Comparison of ENCODE assay signal across 23 mouse cellular contexts in the genomic region with DNA sequence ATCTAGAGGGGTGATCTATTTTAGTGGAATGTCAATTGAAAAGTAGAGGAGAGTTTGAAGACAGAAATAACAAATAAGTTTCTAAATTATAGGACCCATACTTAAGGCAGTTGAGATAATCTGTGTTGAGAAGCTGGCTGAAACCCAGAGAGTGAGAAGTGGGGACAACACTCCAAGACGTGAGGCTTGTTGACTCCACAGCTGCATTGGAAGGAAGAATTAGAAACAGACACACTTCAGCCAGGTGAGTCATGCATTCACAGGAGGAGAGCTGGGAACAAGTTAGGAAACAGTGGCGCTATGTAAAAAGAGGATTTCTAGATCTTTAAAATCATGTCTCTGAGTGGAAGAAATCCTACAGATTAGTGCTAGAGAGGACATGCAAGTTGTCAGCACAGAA. TPM values are rescaled to one million over a fixed set of nuclear protein-coding genes. Genes with fewer than 3 reads are reported as not detected.
DNase-seq lines count a peak whose midpoint lies in the region; ATAC-seq and TF ChIP-seq lines count a peak whose summit lies in the region.
"Had no signal": no experiment of that assay in that cellular context is flagged by ENCODE, and none has a peak within 500 bp of the region (broad histone marks: within the 10 kb centered on the region; RNA-seq: fewer than 3 reads in every experiment).

No protein-coding gene starts in this region.

- ATAC-seq in lung, embryonic 15.5 days (ENCODE audit: borderline replicate concordance, extremely low read depth, low FRiP score, low TSS enrichment), result no peak
- ATAC-seq in lung, postnatal 0 days, result peak; percentile 75
- ATAC-seq: forebrain, embryonic 14.5 days; forebrain, embryonic 16.5 days had no signal

- no peak for DNase-seq in lung, adult 2 months
- peak; percentile 83 for DNase-seq in lung, postnatal 0 days (ENCODE audit: low spot score)
- DNase-seq in lung, postnatal 14 days, result peak; percentile 25
- peak; percentile 52 for DNase-seq in lung, postnatal 36 days
- DNase-seq in midbrain, embryonic 10.5 days (ENCODE audit: low spot score), result no peak
- DNase-seq in layer of hippocampus, adult 9-10 months (ENCODE audit: low spot score), result no peak
- DNase-seq: adrenal gland, adult 2 months; adrenal gland, postnatal 25 days; cerebellum, adult 11 months; cerebellum, adult 18-20 months; cerebellum, adult 8-10 months; cerebellum, adult 9-11 months; cerebellum, postnatal 14 days; cerebellum, postnatal 36 days; embryo, embryonic 11 days had no signal

- H3K4me2 ChIP-seq in lung, embryonic 15.5 days, result no peak overlapping the region
- H3K4me2 ChIP-seq in lung, postnatal 0 days (replicated peaks; ENCODE audit: low read depth, low read length), result no peak overlapping the region
- H3K4me2 ChIP-seq: embryonic facial prominence, embryonic 13.5 days; embryonic facial prominence, embryonic 15.5 days; forebrain, embryonic 12.5 days had no signal

- H3K4me3 ChIP-seq in lung, embryonic 15.5 days, result no peak overlapping the region
- no peak overlapping the region for H3K4me3 ChIP-seq in lung, adult 2 months (replicated peaks; ENCODE audit: extremely low read depth, low read depth, low read length)
- no peak overlapping the region for H3K4me3 ChIP-seq in lung, postnatal 0 days (ENCODE audit: low read depth, low read length)
- H3K4me3 ChIP-seq in midbrain, embryonic 10.5 days, result no peak overlapping the region
- H3K4me3 ChIP-seq: embryonic facial prominence, embryonic 13.5 days; embryonic facial prominence, embryonic 15.5 days; erythroblast, embryonic 14.5 days; forebrain, embryonic 10.5 days; forebrain, embryonic 12.5 days had no signal

- no peak for TF ChIP-seq CTCF in lung, adult 2 months (IDR thresholded peaks at IDR 0.05; ENCODE audit: insufficient read depth, low read length)
- no peak for TF ChIP-seq CTCF in lung, postnatal 0 days (IDR thresholded peaks at IDR 0.05)

- TF ChIP-seq POLR2A in lung, adult 2 months (IDR thresholded peaks at IDR 0.05; ENCODE audit: borderline replicate concordance, extremely low read depth, low read depth, low read length), result no peak

- peaks cover 66% of the 10 kb centered on the region for H3K36me3 ChIP-seq in lung, embryonic 15.5 days
- peaks cover 40% of the 10 kb centered on the region for H3K36me3 ChIP-seq in lung, postnatal 0 days (ENCODE audit: insufficient read depth, low read length)
- H3K36me3 ChIP-seq in midbrain, embryonic 10.5 days, result peaks cover 87% of the 10 kb centered on the region

- peak overlapping the region; percentile 56 for H3K27ac ChIP-seq in lung, embryonic 15.5 days
- peak overlapping the region; percentile 66 for H3K27ac ChIP-seq in lung, postnatal 0 days (ENCODE audit: low read length)
- H3K27ac ChIP-seq in midbrain, embryonic 10.5 days (replicated peaks), result no peak overlapping the region
- H3K27ac ChIP-seq: embryonic facial prominence, embryonic 13.5 days; embryonic facial prominence, embryonic 15.5 days; forebrain, embryonic 10.5 days; forebrain, embryonic 12.5 days had no signal

- H3K4me1 ChIP-seq in lung, embryonic 15.5 days, result peaks cover 3% of the 10 kb centered on the region; the same call in 1 of the 2 replicates
- peaks cover 2% of the 10 kb centered on the region for H3K4me1 ChIP-seq in lung, adult 2 months (ENCODE audit: control insufficient read depth, insufficient read depth, low read length)
- H3K4me1 ChIP-seq in lung, postnatal 0 days (ENCODE audit: insufficient read depth, low read depth, low read length), result no peaks in the 10 kb centered on the region
- no peaks in the 10 kb centered on the region for H3K4me1 ChIP-seq in midbrain, embryonic 10.5 days
- H3K4me1 ChIP-seq: embryonic facial prominence, embryonic 13.5 days; embryonic facial prominence, embryonic 15.5 days; forebrain, embryonic 10.5 days; forebrain, embryonic 12.5 days had no signal

- H3K9me3 ChIP-seq in lung, embryonic 15.5 days, result no peaks in the 10 kb centered on the region
- no peaks in the 10 kb centered on the region for H3K9me3 ChIP-seq in lung, postnatal 0 days (ENCODE audit: low read length)
- no peaks in the 10 kb centered on the region for H3K9me3 ChIP-seq in midbrain, embryonic 10.5 days (replicated peaks)
- H3K9me3 ChIP-seq: embryonic facial prominence, embryonic 13.5 days; embryonic facial prominence, embryonic 15.5 days; forebrain, embryonic 10.5 days; forebrain, embryonic 12.5 days had no signal

- peak; percentile 49; the same call in 1 of the 2 replicates for TF ChIP-seq EP300 in lung, postnatal 0 days (IDR thresholded peaks at IDR 0.05)

- H3K9ac ChIP-seq in lung, embryonic 15.5 days, result no peak overlapping the region
- H3K9ac ChIP-seq in lung, postnatal 0 days (replicated peaks; ENCODE audit: low read depth), result no peak overlapping the region
- H3K9ac ChIP-seq: embryonic facial prominence, embryonic 13.5 days; embryonic facial prominence, embryonic 15.5 days; forebrain, embryonic 12.5 days had no signal

- H3K27me3 ChIP-seq in lung, embryonic 15.5 days, result no peaks in the 10 kb centered on the region
- H3K27me3 ChIP-seq in lung, postnatal 0 days (replicated peaks; ENCODE audit: insufficient read depth, low read length), result no peaks in the 10 kb centered on the region
- H3K27me3 ChIP-seq in midbrain, embryonic 10.5 days (ENCODE audit: low read depth, poor library complexity, severe bottlenecking), result no peaks in the 10 kb centered on the region
- H3K27me3 ChIP-seq: embryonic facial prominence, embryonic 13.5 days; embryonic facial prominence, embryonic 15.5 days; forebrain, embryonic 12.5 days had no signal

- whole genome bisulfite sequencing in lung, embryonic 15.5 days, result 61% methylated on average over 2 of the region's 2 CpGs
- 58% methylated on average over 2 of the region's 2 CpGs for WGBS in lung, adult 2 months
- 62% methylated on average over 2 of the region's 2 CpGs for WGBS in lung, postnatal 0 days
- WGBS in midbrain, embryonic 10.5 days, result 91% methylated on average over 2 of the region's 2 CpGs

RNA-seq across cellular contexts. Expression of gene Mbip, which starts 12.2 kb away (rescaled TPM):
- 183 and 192 TPM in 2 replicates for polyA plus RNA-seq in lung, embryonic 15.5 days (2015; fragmentation: Nextera tagmentation; extraction: Ambion mirVana)
- polyA plus RNA-seq in lung, adult 2 months (2012; rRNA removed), result 30.3 and 37.8 TPM in 2 replicates
- 122 and 126 TPM in 2 replicates for polyA plus RNA-seq in lung, postnatal 0 days (2015; fragmentation: Nextera tagmentation; extraction: Ambion mirVana)
- 54.0 and 55.7 TPM in 2 replicates for polyA plus RNA-seq in midbrain, embryonic 10.5 days (2016; fragmentation: Nextera tagmentation; extraction: Ambion mirVana)

Comparison
In these comparisons a context has a peak if more than half of its experiments do, and no peak if none do; other contexts are left out.
1. DNase-seq: peak in lung, postnatal 0 days (single experiment), lung, postnatal 14 days (single experiment) and lung, postnatal 36 days (single experiment); none in lung, adult 2 months (single experiment), midbrain, embryonic 10.5 days (single experiment) and layer of hippocampus, adult 9-10 months (single experiment).